Mouse (Mus musculus) neutrophil, adult 5-6 weeks (primary cell): ENCODE results near the gene Slfn9. TPM values are rescaled to one million over a fixed set of nuclear protein-coding genes. Genes with fewer than 3 reads are reported as not detected.

Source experiments
- total RNA-seq: library from RNA; stranded (forward); fragments of 200-1000 nt; gene quantifications from 2 replicates; pipeline ENCODE4 v1.2.3, GENCODE M21; 2017

Slfn9 gene
- total RNA-seq, 1 experiment from 2014 or later, result 8.0 TPM

Other genes with a start within 250 kb of the Slfn9 start
- 0.86 TPM in 1 of 2 replicates, not detected in the other for gene Cct6b, start 227.5 kb downstream of the Slfn9 start, total RNA-seq
- gene Zfp830, start 227.5 kb downstream of the Slfn9 start, total RNA-seq, result 44.8 and 51.3 TPM in 2 replicates
- gene Lig3, start 210.7 kb downstream of the Slfn9 start, total RNA-seq, result 21.4 and 34.8 TPM in 2 replicates
- 20.1 and 21.5 TPM in 2 replicates for gene Rffl, start 120.6 kb downstream of the Slfn9 start, total RNA-seq
- 20.1 and 22.5 TPM in 2 replicates for gene Rad51d, start 101.2 kb downstream of the Slfn9 start, total RNA-seq
- not detected in 2 replicates for gene Fndc8, start 99.7 kb downstream of the Slfn9 start, total RNA-seq
- 5.6 and 10.7 TPM in 2 replicates for gene Nle1, start 83.4 kb downstream of the Slfn9 start, total RNA-seq
- gene Unc45b, start 81.3 kb downstream of the Slfn9 start, total RNA-seq, result not detected in 2 replicates
- gene Slfn5, start 40.5 kb downstream of the Slfn9 start, total RNA-seq, result 117 and 124 TPM in 2 replicates
- gene Slfn8, start 29.0 kb upstream of the Slfn9 start, total RNA-seq, result 130 and 136 TPM in 2 replicates
- gene Slfn2, start 73.3 kb upstream of the Slfn9 start, total RNA-seq, result 1,322 and 1,334 TPM in 2 replicates
- 691 and 728 TPM in 2 replicates for gene Slfn1, start 125.0 kb upstream of the Slfn9 start, total RNA-seq
- 903 and 944 TPM in 2 replicates for gene Slfn4, start 183.4 kb upstream of the Slfn9 start, total RNA-seq
- gene Slfn3, start 199.5 kb upstream of the Slfn9 start, total RNA-seq, result 5.3 and 6.6 TPM in 2 replicates